Mouse (Mus musculus) G1E (cell line): ENCODE data around the gene Mpv17.

ENCODE experiments used
- GATA2 ChIP-seq: IDR thresholded peaks from 2 replicates; pipeline ENCODE4 v1.6.1; 2012; ENCODE audit warnings: low read depth, low read length, inconsistent platforms, borderline replicate concordance
- POLR2AphosphoS5 ChIP-seq: IDR thresholded peaks from 2 replicates; pipeline ENCODE4 v1.6.1; 2012; ENCODE audit warnings: low read depth, low read length, inconsistent platforms; ENCODE audit not compliant: insufficient replicate concordance

DNA sequence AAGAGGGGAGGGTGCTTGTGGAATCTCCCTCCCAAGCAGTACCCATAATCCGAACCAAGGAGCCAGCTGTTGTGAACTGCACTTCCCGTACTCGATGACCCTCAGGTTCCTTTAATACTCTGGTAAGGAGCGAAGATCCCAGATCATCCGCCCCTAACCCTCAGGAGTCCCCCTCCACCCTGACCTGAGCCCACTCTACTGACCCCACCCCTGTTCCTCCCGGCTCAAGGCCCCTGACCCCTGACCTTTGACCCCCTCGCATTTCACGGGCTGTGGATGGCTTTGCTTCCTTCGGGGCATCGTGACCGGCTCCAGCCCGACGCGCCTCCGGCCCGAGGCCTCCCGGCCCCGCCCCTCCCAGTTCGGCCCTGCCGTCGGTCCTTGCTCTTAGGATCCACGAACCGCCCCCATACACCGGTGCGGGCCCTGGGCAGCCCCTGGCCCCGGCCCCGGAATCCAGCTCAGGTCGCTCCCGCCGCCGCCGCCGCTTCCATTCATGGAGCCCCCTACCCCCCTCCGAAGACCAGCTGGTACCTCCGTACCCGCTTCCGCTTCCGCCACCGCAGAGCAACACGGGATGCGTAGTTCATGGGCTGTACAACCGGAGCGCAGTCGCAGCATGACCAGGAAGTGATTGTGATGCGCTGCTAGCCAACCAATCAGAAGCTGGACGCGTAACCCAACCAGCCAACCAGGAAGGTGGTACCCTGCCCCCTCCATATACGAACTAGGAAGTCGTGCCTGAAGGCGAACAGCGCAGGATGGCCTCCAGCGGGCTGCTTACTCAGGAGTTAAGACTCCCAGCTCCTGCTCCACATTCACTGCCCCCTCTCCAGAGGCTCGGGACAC is 47.9 kb upstream of the Mpv17 start, which contains the start of gene Zfp513:
- TF ChIP-seq GATA2 (no peak), POLR2AphosphoS5 (peak; percentile 87; the same call in 1 of the 2 replicates)
